Mouse (Mus musculus) adrenal gland, postnatal 4 days (tissue): ENCODE results near the gene Ccdc159. TPM values are rescaled to one million over a fixed set of nuclear protein-coding genes. Genes with fewer than 3 reads are reported as not detected.

Experiments used
- DNase-seq, 2 experiments: peaks; one replicate each; pipeline ENCODE4 v3.0.0; 2021 to 2022; ENCODE audit warnings: low spot score in 2 of 2, mixed read lengths in 2 of 2
- long read RNA-seq, 2 experiments: library from polyadenylated mRNA; stranded (forward); transcript quantifications; one replicate each; pipeline ENCODE4 v2.0.0; 2021
- total RNA-seq, 2 experiments: library from RNA; stranded (reverse); gene quantifications; 2 replicates each; pipeline ENCODE4 v1.2.3; 2021

Gene Ccdc159
- total RNA-seq: 10 to 100 TPM; 13.3 to 14.2 TPM
- long read RNA-seq, experiment 1, partial matches to known transcripts: 0 of 3 reads
- long read RNA-seq, experiment 1, other reads (novel, unspliced or antisense): 2 of 3 reads
- long read RNA-seq, experiment 2, partial matches to known transcripts: 1 of 3 reads
- long read RNA-seq, experiment 2, other reads (novel, unspliced or antisense): 1 of 3 reads

- DNase-seq: peak; percentile 71 to 82
These were observed at the start of gene Ccdc159, which contains the start of gene Tmem205 for GRCm38 (mm10) chr9:21927208-21927753. Gene Ccdc159 (plus strand): TSS chr9:21927471. Gene Tmem205 (minus strand): TSS chr9:21927556.

GRCm38 (mm10) chr9:21889229-21889628, 38.0 kb upstream of the Ccdc159 start:
- DNase-seq: no peak

GRCm38 (mm10) chr9:21901223-21901820, 25.9 kb upstream of the Ccdc159 start:
- DNase-seq: peak in 1 of 2 experiments; percentile 29

- DNase-seq: no peak
These were observed 23.2 kb upstream of the Ccdc159 start for GRCm38 (mm10) chr9:21904031-21904430.

- no peak for DNase-seq
These were observed 19.1 kb upstream of the Ccdc159 start for GRCm38 (mm10) chr9:21908216-21908615.

GRCm38 (mm10) chr9:21909474-21910223, 17.6 kb upstream of the Ccdc159 start:
- no peak for DNase-seq

- no peak for DNase-seq
These were observed 10.3 kb upstream of the Ccdc159 start for GRCm38 (mm10) chr9:21916851-21917492.

- DNase-seq: peak in 1 of 2 experiments; percentile 14
These were observed 9.7 kb upstream of the Ccdc159 start for GRCm38 (mm10) chr9:21917493-21918034.

- peak; percentile 87 to 91 for DNase-seq
These were observed 9.2 kb upstream of the Ccdc159 start, which contains the start of gene Rab3d for GRCm38 (mm10) chr9:21918035-21918592. Gene Rab3d (minus strand): TSS chr9:21918192.

- no peak for DNase-seq
These were observed 8.4 kb upstream of the Ccdc159 start for GRCm38 (mm10) chr9:21918692-21919384.

- no peak for DNase-seq
These were observed 4.2 kb upstream of the Ccdc159 start for GRCm38 (mm10) chr9:21923036-21923435.

- no peak for DNase-seq
These were observed 3.7 kb upstream of the Ccdc159 start for GRCm38 (mm10) chr9:21923490-21924098.

- DNase-seq: peak; percentile 62 to 87
These were observed 3.2 kb upstream of the Ccdc159 start for GRCm38 (mm10) chr9:21924099-21924493.

- DNase-seq: no peak
These were observed 2.2 kb upstream of the Ccdc159 start for GRCm38 (mm10) chr9:21925034-21925433.

GRCm38 (mm10) chr9:21925506-21925905, 1.8 kb upstream of the Ccdc159 start:
- DNase-seq: no peak

GRCm38 (mm10) chr9:21926155-21926554, 1.1 kb upstream of the Ccdc159 start:
- DNase-seq: no peak

GRCm38 (mm10) chr9:21926784-21927183, 487 bp upstream of the Ccdc159 start:
- DNase-seq: no peak

GRCm38 (mm10) chr9:21929208-21929607, 1.9 kb downstream of the Ccdc159 start:
- DNase-seq: no peak

- no peak for DNase-seq
These were observed 4.7 kb downstream of the Ccdc159 start for GRCm38 (mm10) chr9:21932006-21932405.
